Comparison of ENCODE assay signal across 10 mouse cellular contexts in the genomic region with DNA sequence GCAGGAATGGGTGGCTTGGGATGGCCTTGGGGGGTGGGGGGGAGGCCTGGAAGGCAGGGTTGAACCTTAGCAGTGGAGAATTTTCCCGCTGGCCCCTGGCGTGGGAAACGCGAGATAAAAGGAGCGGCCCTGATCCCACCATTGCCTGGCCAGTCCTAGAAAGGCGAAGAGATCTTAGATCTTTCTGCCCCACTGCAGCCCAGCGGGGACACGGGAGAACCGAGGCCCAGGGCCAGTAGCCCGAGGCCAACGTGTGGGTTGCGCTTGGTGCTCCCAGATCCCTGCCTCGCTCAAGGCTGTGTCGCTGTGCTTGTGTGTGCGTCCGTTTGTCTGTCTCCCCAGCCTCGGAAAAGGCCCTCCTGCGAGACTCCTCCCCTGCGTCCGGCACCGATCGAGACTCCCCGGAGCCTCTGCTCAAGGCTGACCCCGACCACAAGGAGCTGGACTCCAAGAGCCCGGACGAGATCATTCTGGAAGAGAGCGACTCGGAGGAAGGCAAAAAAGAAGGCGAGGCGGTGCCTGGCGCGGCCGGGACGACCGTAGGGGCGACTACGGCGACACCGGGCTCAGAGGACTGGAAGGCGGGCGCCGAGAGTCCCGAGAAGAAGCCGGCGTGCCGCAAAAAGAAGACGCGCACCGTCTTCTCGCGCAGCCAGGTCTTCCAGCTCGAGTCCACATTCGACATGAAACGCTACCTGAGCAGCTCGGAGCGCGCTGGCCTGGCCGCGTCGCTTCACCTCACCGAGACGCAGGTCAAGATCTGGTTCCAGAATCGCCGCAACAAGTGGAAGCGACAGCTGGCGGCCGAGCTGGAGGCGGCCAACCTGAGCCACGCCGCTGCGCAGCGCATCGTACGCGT. TPM values are rescaled to one million over a fixed set of nuclear protein-coding genes. Genes with fewer than 3 reads are reported as not detected.
A peak's percentile ranks its signal among the peaks of the same experiment; 100 is the strongest.
DNase-seq lines count a peak whose midpoint lies in the region; ATAC-seq lines count a peak whose summit lies in the region.
"Had no signal": no experiment of that assay in that cellular context is flagged by ENCODE, and none has a peak within 500 bp of the region (broad histone marks: within the 10 kb centered on the region; RNA-seq: fewer than 3 reads in every experiment).

No protein-coding gene starts in this region.

- H3K9ac ChIP-seq in hindbrain, embryonic 11.5 days (ENCODE audit: low read depth, low read length): peak overlapping the region; percentile 42

- peak overlapping the region; percentile 40 for H3K4me3 ChIP-seq in hindbrain, embryonic 11.5 days (ENCODE audit: low read depth, low read length)

- DNase-seq in gastrocnemius, postnatal 10 days: peak; percentile 24
- DNase-seq in gastrocnemius, postnatal 36 days: no peak
- DNase-seq in adrenal gland, postnatal 25 days: peak; percentile 6
- DNase-seq in hindbrain, embryonic 11.5 days (ENCODE audit: low spot score): peak; percentile 70
- DNase-seq in lung, postnatal 14 days: peak; percentile 8
- no peak for DNase-seq in left cerebral cortex, postnatal 25 days (ENCODE audit: low spot score in 2 of 2)
- DNase-seq in cerebellum, postnatal 4 days (ENCODE audit: low spot score in 2 of 2): no peak
- no peak for DNase-seq in frontal cortex, postnatal 14 days (ENCODE audit: low spot score in 2 of 2)

- peaks cover 19% of the 10 kb centered on the region for H3K4me1 ChIP-seq in hindbrain, embryonic 11.5 days (replicated peaks; ENCODE audit: control insufficient read depth, insufficient read depth, low read length)

- WGBS in hindbrain, embryonic 11.5 days: 1% methylated on average over 75 of the region's 75 CpGs

- ATAC-seq in hindbrain, embryonic 11.5 days (ENCODE audit: low FRiP score): no peak

- no peaks in the 10 kb centered on the region for H3K36me3 ChIP-seq in hindbrain, embryonic 11.5 days (ENCODE audit: control insufficient read depth, insufficient read depth, low read length)

- no peaks in the 10 kb centered on the region for H3K9me3 ChIP-seq in hindbrain, embryonic 11.5 days (ENCODE audit: control insufficient read depth, low read length)

- peaks cover 95% of the 10 kb centered on the region for H3K27me3 ChIP-seq in hindbrain, embryonic 11.5 days (ENCODE audit: control insufficient read depth, insufficient read depth, low read length)

- intact Hi-C loops in gastrocnemius, postnatal 36 days (cut with DNase I): no loop called here
- intact Hi-C loops in left cerebral cortex, postnatal 25 days (cut with DNase I): no loop called here

- peak overlapping the region; percentile 40 for H3K27ac ChIP-seq in hindbrain, embryonic 11.5 days (ENCODE audit: low read depth, low read length)

- peak overlapping the region; percentile 28 for H3K4me2 ChIP-seq in hindbrain, embryonic 11.5 days (replicated peaks; ENCODE audit: low read depth, low read length)

RNA-seq across cellular contexts. Expression of a gene that starts 1.2 kb away (rescaled TPM):
- not detected for total RNA-seq in gastrocnemius, postnatal 10 days (2021)
- total RNA-seq in gastrocnemius, postnatal 36 days (2021): not detected
- total RNA-seq in adrenal gland, postnatal 25 days (2021): not detected in 2 replicates
- 0.57 and 1.2 TPM in 2 replicates for polyA plus RNA-seq in hindbrain, embryonic 11.5 days (2014; fragmentation: Nextera tagmentation; extraction: Ambion mirVana)
- not detected for total RNA-seq in left cerebral cortex, postnatal 25 days (2021)
- total RNA-seq: heart, postnatal 14 days; MEL had no signal

RNA-seq across cellular contexts. Expression of a gene that starts 4.7 kb away (rescaled TPM):
- not detected for total RNA-seq in gastrocnemius, postnatal 10 days (2021)
- total RNA-seq in gastrocnemius, postnatal 36 days (2021): not detected
- total RNA-seq in adrenal gland, postnatal 25 days (2021): not detected in 2 replicates
- 2.7 and 3.5 TPM in 2 replicates for polyA plus RNA-seq in hindbrain, embryonic 11.5 days (2014; fragmentation: Nextera tagmentation; extraction: Ambion mirVana)
- total RNA-seq in left cerebral cortex, postnatal 25 days (2021): not detected
- total RNA-seq: heart, postnatal 14 days had no signal

RNA-seq across cellular contexts. Expression of a gene that starts 16.2 kb away (rescaled TPM):
- 10 to 100 TPM; 37.3 to 37.9 TPM for total RNA-seq in gastrocnemius, postnatal 10 days (2021)
- 10 to 100 TPM; 26.9 to 30.5 TPM for total RNA-seq in gastrocnemius, postnatal 36 days (2021)
- total RNA-seq in adrenal gland, postnatal 25 days (2021): 79.0 and 81.7 TPM in 2 replicates
- polyA plus RNA-seq in hindbrain, embryonic 11.5 days (2014; fragmentation: Nextera tagmentation; extraction: Ambion mirVana): 271 and 278 TPM in 2 replicates
- total RNA-seq in left cerebral cortex, postnatal 25 days (2021): 10 to 100 TPM; 61.5 to 62.7 TPM

Comparison
In these comparisons a context has a peak if more than half of its experiments do, and no peak if none do; other contexts are left out.
1. DNase-seq: peak in gastrocnemius, postnatal 10 days (single experiment), adrenal gland, postnatal 25 days (single experiment), hindbrain, embryonic 11.5 days (single experiment) and lung, postnatal 14 days (single experiment); none in gastrocnemius, postnatal 36 days (0 of 2), left cerebral cortex, postnatal 25 days (0 of 2), cerebellum, postnatal 4 days (0 of 2) and frontal cortex, postnatal 14 days (0 of 2).